Mouse (Mus musculus) stomach, embryonic 16.5 days (tissue): ENCODE measurements around the gene Shoc2. TPM values are rescaled to one million over a fixed set of nuclear protein-coding genes. Genes with fewer than 3 reads are reported as not detected.

ENCODE experiments used
- ATAC-seq: fragments of 200-750 bp; cut with Nextera tagmentation; 2 replicates; pipeline ENCODE4 v1.8.0; 2017; ENCODE audit warnings: moderate number of reproducible peaks, moderate TSS enrichment; ENCODE audit not compliant: insufficient read depth, low FRiP score
- H3K27ac ChIP-seq: fragments of 300-500 bp; sonication (generic); 2 replicates; pipeline ENCODE4 v1.5.1; 2014; ENCODE audit warnings: low read length
- H3K27me3 ChIP-seq: fragments of 300-500 bp; sonication (generic); 2 replicates; pipeline ENCODE4 v1.6.1; 2014; ENCODE audit warnings: low read length, control low read depth, mixed read lengths; ENCODE audit not compliant: control insufficient read depth, insufficient read depth
- H3K36me3 ChIP-seq: fragments of 300-500 bp; sonication (generic); 2 replicates; pipeline ENCODE4 v1.6.1; 2014; ENCODE audit warnings: low read length; ENCODE audit not compliant: control insufficient read depth, insufficient read depth
- H3K4me1 ChIP-seq: fragments of 300-500 bp; sonication (generic); 2 replicates; pipeline ENCODE4 v1.6.1; 2014; ENCODE audit warnings: low read length, control low read depth, mixed read lengths; ENCODE audit not compliant: control insufficient read depth, insufficient read depth
- H3K4me2 ChIP-seq: fragments of 300-500 bp; sonication (generic); 2 replicates; pipeline ENCODE4 v1.6.1; 2014; ENCODE audit warnings: low read depth, low read length, mixed read lengths
- H3K4me3 ChIP-seq: fragments of 300-500 bp; sonication (generic); replicated peaks from 2 replicates; pipeline ENCODE4 v1.5.1; 2014; ENCODE audit warnings: mild to moderate bottlenecking, low read length
- H3K9ac ChIP-seq: fragments of 300-500 bp; sonication (generic); 2 replicates; pipeline ENCODE4 v1.6.1; 2014; ENCODE audit warnings: low read length
- H3K9me3 ChIP-seq: fragments of 300-500 bp; sonication (generic); replicated peaks from 2 replicates; pipeline ENCODE4 v1.6.1; 2016; ENCODE audit warnings: low read length, control low read depth; ENCODE audit not compliant: control insufficient read depth
- WGBS: fragments of 180-500 bp; shearing (Covaris S2); extraction: QIAGEN DNeasy Blood & Tissue Kit; methylation state at CpG from one replicate; pipeline ENCODE4 v1.1.7; 2014; 5-methylcytosine and 5-hydroxymethylcytosine counted together
- polyA plus RNA-seq: library from polyadenylated mRNA; unstranded; fragments of >200 nt; fragmentation: Nextera tagmentation; extraction: Ambion mirVana; gene quantifications from 2 replicates; pipeline ENCODE4 v1.2.1, GENCODE M21; 2015

The Shoc2 gene
- polyA plus RNA-seq, 1 experiment from 2014 or later = 51.7 TPM

- no peak for ATAC-seq
- peaks cover 19% of the 10 kb centered on the region for H3K36me3 ChIP-seq
- H3K27me3 ChIP-seq = no peaks in the 10 kb centered on the region
- no peak overlapping the region for H3K9ac ChIP-seq
- no peak overlapping the region for H3K4me3 ChIP-seq
- H3K4me2 ChIP-seq = no peak overlapping the region
- H3K27ac ChIP-seq = no peak overlapping the region
- H3K4me1 ChIP-seq = no peaks in the 10 kb centered on the region
- H3K9me3 ChIP-seq = 0 out of 2 replicates have a peak, but pooled peaks cover 2% of the 10 kb centered on the region
- 82% methylated on average over 2 of the region's 2 CpGs for WGBS
Observed at GRCm38 (mm10) chr19:53925338-53925751, 18.8 kb upstream of the Shoc2 start.

- H3K27me3 ChIP-seq = no peaks in the 10 kb centered on the region
- H3K4me3 ChIP-seq = no peak overlapping the region
- H3K27ac ChIP-seq = no peak overlapping the region
- H3K9ac ChIP-seq = no peak overlapping the region
- peaks cover 24% of the 10 kb centered on the region for H3K36me3 ChIP-seq
- H3K4me2 ChIP-seq = no peak overlapping the region
- WGBS = 93% methylated on average over 1 of the region's 1 CpGs
- no peaks in the 10 kb centered on the region for H3K4me1 ChIP-seq
- 0 out of 2 replicates have a peak, but pooled peaks cover 2% of the 10 kb centered on the region for H3K9me3 ChIP-seq
- no peak for ATAC-seq
Observed at GRCm38 (mm10) chr19:53926705-53927104, 17.4 kb upstream of the Shoc2 start.

- no peaks in the 10 kb centered on the region; the same call in 1 of the 2 replicates for H3K4me1 ChIP-seq
- no peak overlapping the region for H3K4me2 ChIP-seq
- H3K27ac ChIP-seq = no peak overlapping the region
- H3K4me3 ChIP-seq = no peak overlapping the region
- H3K27me3 ChIP-seq = no peaks in the 10 kb centered on the region
- H3K9ac ChIP-seq = no peak overlapping the region
- peaks cover 16% of the 10 kb centered on the region for H3K36me3 ChIP-seq
- no peak for ATAC-seq
- WGBS = 83% methylated on average over 3 of the region's 3 CpGs
- 0 out of 2 replicates have a peak, but pooled peaks cover under 1% of the 10 kb centered on the region for H3K9me3 ChIP-seq
Observed at GRCm38 (mm10) chr19:53929218-53929617, 14.9 kb upstream of the Shoc2 start.

- Histone ChIP-seq H3K4me2 (no peak overlapping the region), H3K27ac (no peak overlapping the region), H3K27me3 (no peaks in the 10 kb centered on the region), H3K4me3 (no peak overlapping the region), H3K4me1 (no peaks in the 10 kb centered on the region; the same call in 1 of the 2 replicates), H3K9ac (no peak overlapping the region), H3K9me3 (no peaks in the 10 kb centered on the region), H3K36me3 (peaks cover 8% of the 10 kb centered on the region; the same call in 1 of the 2 replicates)
- ATAC-seq = no peak
Observed at GRCm38 (mm10) chr19:53933050-53933449, 11.1 kb upstream of the Shoc2 start.

- no peak overlapping the region for H3K27ac ChIP-seq
- no peaks in the 10 kb centered on the region; the same call in 1 of the 2 replicates for H3K4me1 ChIP-seq
- H3K27me3 ChIP-seq = no peaks in the 10 kb centered on the region
- H3K9me3 ChIP-seq = no peaks in the 10 kb centered on the region
- no peak for ATAC-seq
- H3K9ac ChIP-seq = no peak overlapping the region
- H3K4me2 ChIP-seq = no peak overlapping the region
- H3K36me3 ChIP-seq = peaks cover 6% of the 10 kb centered on the region; the same call in 1 of the 2 replicates
- H3K4me3 ChIP-seq = no peak overlapping the region
Observed at GRCm38 (mm10) chr19:53934046-53934445, 10.1 kb upstream of the Shoc2 start.

- WGBS = 77% methylated on average over 4 of the region's 4 CpGs
- no peaks in the 10 kb centered on the region for H3K27me3 ChIP-seq
Observed at GRCm38 (mm10) chr19:53939467-53939866, 4.6 kb upstream of the Shoc2 start.

GRCm38 (mm10) chr19:53941139-53941538, 3.0 kb upstream of the Shoc2 start:
- Histone ChIP-seq H3K4me1 (peaks cover 18% of the 10 kb centered on the region), H3K27ac (no peak overlapping the region), H3K27me3 (no peaks in the 10 kb centered on the region), H3K36me3 (no peaks in the 10 kb centered on the region), H3K4me2 (no peak overlapping the region), H3K4me3 (no peak overlapping the region), H3K9ac (no peak overlapping the region), H3K9me3 (no peaks in the 10 kb centered on the region)
- 59% methylated on average over 4 of the region's 4 CpGs for whole genome bisulfite sequencing
- ATAC-seq = no peak

More at GRCm38 (mm10) chr19:53939467-53939866, 4.6 kb upstream of the Shoc2 start:
- no peak for ATAC-seq
- H3K9ac ChIP-seq = no peak overlapping the region
- no peaks in the 10 kb centered on the region for H3K9me3 ChIP-seq
- no peak overlapping the region for H3K4me3 ChIP-seq
- H3K4me2 ChIP-seq = no peak overlapping the region
- H3K36me3 ChIP-seq = no peaks in the 10 kb centered on the region
- no peak overlapping the region for H3K27ac ChIP-seq
- peaks cover 15% of the 10 kb centered on the region for H3K4me1 ChIP-seq

- no peaks in the 10 kb centered on the region for H3K9me3 ChIP-seq
- H3K9ac ChIP-seq = peak overlapping the region; percentile 31; the same call in 1 of the 2 replicates
- H3K27me3 ChIP-seq = no peaks in the 10 kb centered on the region
- no peak overlapping the region for H3K27ac ChIP-seq
- peaks cover 21% of the 10 kb centered on the region for H3K4me1 ChIP-seq
- WGBS = 89% methylated on average over 2 of the region's 2 CpGs
- peak overlapping the region; percentile 68; the same call in 1 of the 2 replicates for H3K4me2 ChIP-seq
- 0 out of 2 replicates have a peak overlapping the region, but pooled peaks have one; percentile 5 for H3K4me3 ChIP-seq
- ATAC-seq = no peak
- no peaks in the 10 kb centered on the region for H3K36me3 ChIP-seq
Observed at GRCm38 (mm10) chr19:53942342-53942741, 1.8 kb upstream of the Shoc2 start.

- Histone ChIP-seq H3K4me2 (peak overlapping the region; percentile 71; the same call in 1 of the 2 replicates), H3K27me3 (no peaks in the 10 kb centered on the region), H3K36me3 (no peaks in the 10 kb centered on the region), H3K4me1 (peaks cover 21% of the 10 kb centered on the region), H3K9ac (peak overlapping the region; percentile 97), H3K4me3 (peak overlapping the region; percentile 86), H3K9me3 (no peaks in the 10 kb centered on the region), H3K27ac (peak overlapping the region; percentile 97)
- WGBS = 1% methylated on average over 32 of the region's 47 CpGs
- no peak; the same call in 1 of the 2 replicates for ATAC-seq
Observed at GRCm38 (mm10) chr19:53944786-53945169, 672 bp downstream of the Shoc2 start.
